Mouse (Mus musculus) olfactory bulb, adult 2 months (tissue): ENCODE data around the gene Ubxn1. TPM values are rescaled to one million over a fixed set of nuclear protein-coding genes. Genes with fewer than 3 reads are reported as not detected.
"Not testable (repeated sequence)": the region's sequence is repeated elsewhere in the genome, so short reads cannot be mapped to it uniquely, and the experiment has no call there.

Experiments
- H3K27ac ChIP-seq: fragments of 200-500 bp; 2 replicates; pipeline ENCODE4 v1.5.1; 2012; ENCODE audit warnings: low read depth, low read length; ENCODE audit not compliant: insufficient read depth
- H3K4me1 ChIP-seq: fragments of 200-500 bp; 2 replicates; pipeline ENCODE4 v1.6.1; 2012; ENCODE audit warnings: low read length; ENCODE audit not compliant: control insufficient read depth, insufficient read depth
- H3K4me3 ChIP-seq: fragments of 200-500 bp; 2 replicates; pipeline ENCODE4 v1.5.1; 2012; ENCODE audit warnings: mild to moderate bottlenecking, low read depth, low read length, moderate library complexity; ENCODE audit not compliant: insufficient read depth
- CTCF ChIP-seq: fragments of 200-500 bp; IDR thresholded peaks from 2 replicates; pipeline ENCODE4 v1.5.1; 2012; ENCODE audit warnings: low read depth, mild to moderate bottlenecking, low read length, moderate library complexity; ENCODE audit not compliant: insufficient read depth
- POLR2A ChIP-seq: fragments of 200-500 bp; IDR thresholded peaks from 2 replicates; pipeline ENCODE4 v1.6.1; 2012; ENCODE audit warnings: mild to moderate bottlenecking, low read depth, low read length, moderate library complexity; ENCODE audit not compliant: insufficient read depth
- WGBS: fragments of 180-500 bp; shearing (Covaris S2); methylation state at CpG from one replicate; pipeline ENCODE4 v1.1.7; 2018; 5-methylcytosine and 5-hydroxymethylcytosine counted together
- polyA plus RNA-seq: library from polyadenylated mRNA; stranded (reverse); fragments of >200 nt; gene quantifications from 2 replicates; pipeline ENCODE4 v1.2.4, GENCODE M21; 2012; ENCODE audit warnings: low replicate concordance; ENCODE audit not compliant: missing spikeins, insufficient read depth, insufficient read length

The Ubxn1 gene
- 403 TPM in 1 of 2 replicates, not detected in the other for polyA plus RNA-seq

GRCm38 (mm10) chr19:8871267-8872186 lies at the start of gene Ubxn1:
Gene Ubxn1, plus strand, starts transcription at chr19:8871496.
- 1% methylated on average over 59 of the region's 59 CpGs for WGBS
- H3K4me3 ChIP-seq = peak within 1 kb of the TSS; percentile 96
- peaks cover 4% of the 10 kb centered on the region for H3K4me1 ChIP-seq
- peak within 1 kb of the TSS; percentile 57 for H3K27ac ChIP-seq
- no peak for TF ChIP-seq CTCF
- peak; percentile 57; the same call in 1 of the 2 replicates for TF ChIP-seq POLR2A

- Histone ChIP-seq H3K27ac (no peak overlapping the region), H3K4me3 (peak overlapping the region; percentile 31; the same call in 1 of the 2 replicates), H3K4me1 (peaks cover 1% of the 10 kb centered on the region; the same call in 1 of the 2 replicates)
- no peak for TF ChIP-seq POLR2A
- no peak for TF ChIP-seq CTCF
- 22% methylated on average over 8 of the region's 8 CpGs for WGBS
These were observed 48.6 kb upstream of the Ubxn1 start for GRCm38 (mm10) chr19:8822696-8823095.

GRCm38 (mm10) chr19:8829660-8830059 lies 41.6 kb upstream of the Ubxn1 start, which contains the start of gene AC129217.1:
Gene AC129217.1, plus strand, starts transcription at chr19:8829773.
- WGBS = 73% methylated on average over 8 of the region's 8 CpGs
- H3K27ac ChIP-seq = no peak within 1 kb of the TSS
- no peak for TF ChIP-seq POLR2A
- TF ChIP-seq CTCF = no peak
- H3K4me1 ChIP-seq = peaks cover 6% of the 10 kb centered on the region
- no peak within 1 kb of the TSS for H3K4me3 ChIP-seq

GRCm38 (mm10) chr19:8830664-8831063 lies 40.6 kb upstream of the Ubxn1 start:
- Histone ChIP-seq H3K27ac (peak overlapping the region; percentile 66; the same call in 1 of the 2 replicates), H3K4me3 (no peak overlapping the region), H3K4me1 (peaks cover 6% of the 10 kb centered on the region)
- 30% methylated on average over 8 of the region's 8 CpGs for WGBS
- TF ChIP-seq POLR2A (no peak), CTCF (no peak)

GRCm38 (mm10) chr19:8831262-8831661 lies 40.0 kb upstream of the Ubxn1 start:
- WGBS = 54% methylated on average over 11 of the region's 11 CpGs
- Histone ChIP-seq H3K4me1 (peaks cover 6% of the 10 kb centered on the region), H3K4me3 (no peak overlapping the region), H3K27ac (peak overlapping the region; percentile 29; the same call in 1 of the 2 replicates)
- TF ChIP-seq POLR2A (no peak), CTCF (no peak)

- TF ChIP-seq POLR2A (no peak), CTCF (no peak)
- 51% methylated on average over 4 of the region's 4 CpGs for WGBS
- Histone ChIP-seq H3K27ac (no peak overlapping the region), H3K4me1 (peaks cover 6% of the 10 kb centered on the region), H3K4me3 (no peak overlapping the region)
These were observed 38.3 kb upstream of the Ubxn1 start for GRCm38 (mm10) chr19:8832971-8833370.

- H3K27ac ChIP-seq, H3K4me3 ChIP-seq: not testable (repeated sequence)
- 97% methylated on average over 10 of the region's 10 CpGs for WGBS
- H3K4me1 ChIP-seq = peaks cover 13% of the 10 kb centered on the region
These were observed 35.0 kb upstream of the Ubxn1 start for GRCm38 (mm10) chr19:8836327-8836726.

GRCm38 (mm10) chr19:8837251-8837791 lies 34.0 kb upstream of the Ubxn1 start, which contains the start of gene Bscl2:
Gene Bscl2, plus strand, starts transcription at chr19:8837467.
- Histone ChIP-seq H3K4me3 (peak within 1 kb of the TSS; percentile 56), H3K27ac (peak within 1 kb of the TSS; percentile 92), H3K4me1 (peaks cover 13% of the 10 kb centered on the region)
- TF ChIP-seq POLR2A (peak; percentile 53; the same call in 1 of the 2 replicates), CTCF (peak; percentile 63)
- 1% methylated on average over 38 of the region's 38 CpGs for WGBS
